Mouse (Mus musculus) bone marrow macrophage, adult 2 months (primary cell): ENCODE results near the gene Rpl11.

Experiments used
- CTCF ChIP-seq: IDR thresholded peaks from 2 replicates; pipeline ENCODE4 v1.5.1; 2012; ENCODE audit warnings: low read depth, mild to moderate bottlenecking, low read length, moderate library complexity
- POLR2A ChIP-seq: IDR thresholded peaks from 2 replicates; pipeline ENCODE4 v1.6.1; 2012; ENCODE audit warnings: mild to moderate bottlenecking, low read depth, low read length, borderline replicate concordance

DNA sequence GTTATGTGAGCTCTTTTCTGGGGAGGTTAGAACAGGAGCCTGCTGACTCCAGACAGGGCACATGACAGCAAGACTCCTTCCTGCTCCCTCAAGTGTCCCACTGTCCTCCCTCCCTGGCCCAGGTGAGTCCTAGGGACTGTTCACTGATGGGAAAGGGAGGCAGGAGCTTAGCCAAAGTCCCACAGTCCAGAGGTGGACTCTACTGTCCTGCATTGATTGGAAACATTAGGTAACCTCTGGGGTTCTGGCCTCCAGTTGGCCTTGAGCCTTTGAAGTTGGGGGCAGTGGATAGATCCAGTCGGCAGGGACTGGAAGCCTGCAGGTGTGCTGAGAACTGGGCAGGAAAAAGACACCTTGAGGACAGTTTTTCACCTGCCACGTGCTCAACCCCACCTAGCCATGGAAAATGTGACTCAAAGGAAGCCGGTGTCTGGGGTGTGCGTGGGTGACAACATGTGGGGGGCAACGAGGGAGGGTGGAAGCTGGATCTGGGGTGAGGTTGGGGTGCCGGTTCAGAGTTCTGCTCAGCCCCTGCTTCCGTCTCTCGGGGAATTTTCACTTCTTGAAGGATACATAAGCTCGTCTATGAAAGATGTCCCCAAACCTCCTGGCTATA is 42.4 kb upstream of the Rpl11 start:
- TF ChIP-seq POLR2A (no peak), CTCF (no peak)
